Mouse (Mus musculus) common myeloid progenitor, adult 5-6 weeks (primary cell): Measurements from ENCODE around the gene Fryl. TPM values are rescaled to one million over a fixed set of nuclear protein-coding genes. Genes with fewer than 3 reads are reported as not detected.

ENCODE experiments used
- ATAC-seq: replicated peaks from 2 replicates; pipeline ENCODE4 v1.8.0; 2016; ENCODE audit warnings: low read depth, mild to moderate bottlenecking, moderate TSS enrichment, inconsistent platforms; ENCODE audit not compliant: poor library complexity, severe bottlenecking
- total RNA-seq: library from RNA; stranded (forward); fragments of 200-1000, 187-1606 nt; gene quantifications from 2 replicates; pipeline ENCODE4 v1.2.3, GENCODE M21; 2017

Fryl gene
- total RNA-seq, 1 experiment from 2014 or later = 92.0 TPM

DNA sequence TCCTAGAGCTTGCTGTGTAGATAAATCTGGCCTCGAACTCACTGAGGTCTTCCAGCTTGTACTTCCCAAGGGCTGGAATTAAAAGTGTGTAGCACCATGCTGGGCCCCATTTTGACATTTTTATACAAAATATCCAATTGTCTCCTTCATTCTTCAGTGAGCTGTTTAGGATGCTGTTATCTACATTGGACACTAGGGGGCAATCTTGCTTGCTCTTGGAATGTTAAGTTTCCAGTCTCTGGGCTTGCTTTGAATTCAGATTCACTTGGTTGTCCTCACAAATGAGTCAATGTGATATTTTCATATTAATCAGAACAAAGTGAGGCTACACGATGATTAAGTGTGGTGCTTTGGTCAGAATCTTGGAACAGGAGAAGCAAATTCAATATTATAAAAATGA lies 272.3 kb downstream of the Fryl start:
- ATAC-seq = peak; percentile 71; the same call in 1 of the 2 replicates

- ATAC-seq = no peak
Measured at GRCm38 (mm10) chr5:72976539-72976938, 279.9 kb downstream of the Fryl start.

DNA sequence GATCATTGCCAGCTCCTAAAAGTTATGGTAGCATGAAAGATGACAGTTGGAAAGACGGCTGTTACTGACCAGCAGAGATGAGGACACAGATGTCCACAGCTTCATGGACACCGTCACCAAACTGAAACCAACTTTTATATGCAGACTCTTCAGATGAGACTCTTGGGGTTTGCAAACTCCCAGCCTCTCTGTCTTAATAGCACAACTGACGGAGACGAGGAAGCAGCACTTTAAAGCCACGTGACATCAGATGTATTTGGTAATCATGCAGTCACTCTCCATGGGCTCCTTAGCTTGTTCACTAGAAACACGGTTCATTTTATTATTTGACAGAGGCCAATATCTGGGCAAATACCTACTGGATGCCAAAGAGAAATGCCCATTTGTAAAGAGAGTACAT lies 280.4 kb downstream of the Fryl start:
- ATAC-seq = no peak

DNA sequence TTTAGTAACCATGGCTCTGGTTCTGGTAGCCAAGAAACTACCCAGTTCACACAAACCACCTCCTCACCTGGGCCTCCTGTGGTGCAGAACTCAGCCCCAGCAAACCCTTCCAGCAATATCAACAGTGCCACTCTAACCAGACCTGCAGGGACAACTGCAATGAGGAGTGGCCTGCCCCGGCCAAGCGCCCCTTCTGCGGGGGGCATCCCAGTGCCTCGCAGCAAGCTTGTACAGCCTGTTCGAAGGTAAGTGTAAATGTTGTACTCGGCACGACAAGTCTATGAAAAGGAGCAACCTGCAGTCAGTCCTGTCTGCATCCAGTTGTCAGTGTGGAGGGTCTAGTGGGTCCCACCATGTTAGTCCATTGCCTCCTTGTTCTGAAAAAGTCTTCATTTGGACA lies 281.8 kb downstream of the Fryl start, which contains the start of gene Gm10135:
Gene Gm10135, minus strand, starts transcription at position 101 of the 400 bp plus-strand sequence.
- no peak for ATAC-seq

- no peak for ATAC-seq
Measured at GRCm38 (mm10) chr5:72972934-72973333, 283.5 kb downstream of the Fryl start.

DNA sequence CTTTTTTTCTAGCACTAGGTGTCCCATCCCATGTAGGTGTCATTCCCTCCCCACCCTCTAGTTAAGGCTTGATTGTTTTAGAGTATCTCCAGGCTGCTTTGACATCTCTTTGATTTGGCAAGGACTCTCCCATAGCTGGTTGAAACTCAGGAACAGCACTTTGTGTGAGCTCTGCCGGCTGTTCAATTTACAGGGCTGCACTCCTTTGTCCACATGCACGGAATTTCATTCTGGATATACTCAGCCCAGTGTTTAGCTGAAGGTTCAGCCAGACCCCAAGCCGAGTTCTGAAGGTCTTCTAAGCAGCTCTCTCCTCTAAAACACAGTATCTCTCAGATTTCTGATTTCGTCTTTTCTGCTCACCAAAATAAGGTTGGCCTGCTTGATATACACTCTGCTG lies 284.0 kb downstream of the Fryl start:
- no peak for ATAC-seq

Other genes starting within 250 kb of the Fryl start
- gene Slc10a4, start 249.7 kb downstream of the Fryl start, total RNA-seq = not detected in 2 replicates
- 209 and 247 TPM in 2 replicates for gene Ociad1, start 36.2 kb upstream of the Fryl start, total RNA-seq
- gene Ociad2, start 84.4 kb upstream of the Fryl start, total RNA-seq = 8.9 and 23.2 TPM in 2 replicates
- gene Cwh43, start 149.5 kb upstream of the Fryl start, total RNA-seq = not detected in 2 replicates
- gene Dcun1d4, start 224.4 kb upstream of the Fryl start, total RNA-seq = 3.3 and 5.4 TPM in 2 replicates